Mouse (Mus musculus) lung, adult 18-20 months (tissue): ENCODE data around the gene Gm20547.

Source experiments
- DNase-seq, 2 experiments: peaks; one replicate each; pipeline ENCODE4 v3.0.0; 2022; ENCODE audit warnings: mixed read lengths in 2 of 2

Gm20547 gene

DNA sequence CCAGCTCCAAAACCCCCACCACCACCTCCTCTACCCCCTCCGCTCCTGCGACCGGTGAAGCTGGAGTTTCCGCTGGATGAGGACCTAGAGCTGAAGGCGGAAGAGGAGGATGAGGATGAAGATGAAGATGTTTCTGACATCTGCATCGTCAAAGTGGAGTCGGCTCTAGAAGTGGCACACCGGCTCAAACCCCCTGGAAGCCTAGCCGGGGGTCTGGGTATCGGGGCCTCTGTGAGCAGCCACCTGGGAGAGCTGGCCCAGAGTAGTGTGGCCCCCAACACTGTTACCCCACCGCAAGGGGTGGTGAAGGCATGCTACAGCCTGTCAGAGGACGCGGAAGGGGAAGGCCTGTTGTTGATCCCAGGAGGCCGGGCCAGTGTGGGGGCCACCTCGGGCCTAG is 13.9 kb upstream of the Gm20547 start:
- DNase-seq, result no peak

DNA sequence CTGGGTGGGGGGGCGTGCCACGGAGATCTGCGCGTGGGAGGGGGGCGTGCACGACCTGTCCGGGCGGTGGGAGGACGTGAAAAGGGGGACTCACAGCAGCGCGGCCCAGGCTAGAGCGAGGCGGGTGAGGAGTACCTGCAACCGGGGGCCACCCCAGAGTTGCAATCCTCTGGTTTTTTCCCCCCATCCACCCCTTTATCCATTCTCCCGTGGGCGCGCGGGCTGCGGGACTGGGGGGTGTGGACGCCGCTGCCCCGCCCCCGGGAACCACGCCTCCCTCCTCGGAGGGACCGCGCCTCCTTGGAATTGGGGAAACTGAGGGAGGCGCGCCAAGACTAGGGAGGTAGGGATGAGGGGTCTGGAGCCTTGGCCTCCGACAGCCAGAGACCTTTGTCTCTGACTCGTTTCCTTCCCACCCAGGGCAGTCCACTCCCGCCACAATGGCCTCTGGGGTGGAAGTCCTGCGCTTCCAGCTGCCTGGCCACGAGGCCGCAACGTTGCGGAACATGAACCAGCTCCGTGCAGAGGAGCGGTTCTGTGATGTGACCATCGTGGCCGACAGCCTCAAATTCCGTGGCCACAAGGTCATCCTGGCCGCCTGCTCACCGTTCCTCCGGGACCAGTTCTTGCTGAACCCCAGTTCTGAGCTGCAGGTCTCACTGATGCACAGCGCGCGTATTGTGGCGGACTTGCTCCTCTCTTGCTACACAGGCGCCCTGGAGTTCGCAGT is 13.1 kb upstream of the Gm20547 start:
- DNase-seq, result peak; percentile 48 to 53

DNA sequence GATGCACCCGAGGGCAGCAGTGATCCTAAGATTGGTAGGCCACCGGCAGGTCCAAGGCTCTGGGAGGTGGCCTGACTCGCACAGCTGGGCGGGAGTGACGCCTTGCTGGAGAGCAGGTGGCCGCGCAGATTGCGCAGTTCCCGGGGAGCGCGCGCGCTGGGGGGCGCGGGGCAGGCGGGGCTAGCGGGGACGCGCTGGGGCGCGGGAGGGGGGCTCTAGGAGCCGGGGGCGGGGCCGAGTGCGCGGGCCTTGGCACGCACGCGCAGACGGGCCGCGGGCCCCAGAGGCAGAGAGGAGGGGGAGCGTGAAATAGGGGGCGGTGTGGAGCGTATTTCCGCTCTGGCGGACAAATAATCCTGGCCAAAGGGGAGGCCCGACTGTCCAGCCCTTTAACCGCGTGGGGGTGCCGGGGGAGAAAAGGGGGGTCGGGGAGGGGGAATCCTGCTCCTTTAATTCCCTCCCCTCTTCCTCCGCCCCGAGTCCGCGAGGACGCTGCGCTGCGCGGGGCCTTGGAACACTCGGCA is 12.3 kb upstream of the Gm20547 start:
- DNase-seq, result peak; percentile 94 to 95

DNA sequence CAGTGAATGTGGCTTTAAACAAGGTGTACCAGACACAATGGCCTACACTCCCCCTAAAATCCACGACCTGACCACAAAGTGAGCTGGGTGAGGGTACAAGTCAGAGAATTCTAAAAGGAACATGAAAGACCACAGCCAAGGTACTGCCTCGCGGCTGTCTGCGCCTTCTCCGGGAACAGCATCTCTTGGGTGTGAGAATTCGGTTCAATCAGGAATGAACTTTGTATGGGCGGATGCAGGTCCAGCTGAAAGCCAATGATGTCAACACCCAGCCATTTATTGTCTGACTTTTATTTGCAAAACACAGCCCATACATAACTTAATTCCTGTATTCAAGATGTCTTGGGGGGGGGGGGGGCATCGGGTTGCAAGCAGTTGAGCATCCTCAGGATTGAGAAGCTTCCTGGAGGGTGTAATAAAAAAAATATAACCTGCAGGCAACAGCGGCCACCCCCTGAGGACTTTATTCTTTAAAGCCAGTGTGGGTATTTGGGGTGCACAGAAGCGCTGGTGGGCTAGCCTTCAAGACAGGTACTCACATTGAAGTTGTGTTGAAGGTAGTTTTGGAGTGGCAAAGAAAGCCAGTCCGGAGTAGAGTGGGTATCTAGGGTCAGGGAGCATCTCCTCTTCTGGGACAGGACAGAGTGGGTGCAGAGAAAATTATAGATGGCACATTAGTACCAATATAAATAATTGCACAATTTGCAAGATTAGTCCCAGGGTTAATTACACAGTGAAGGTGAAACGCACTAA is 11.4 kb upstream of the Gm20547 start:
- DNase-seq, result no peak

DNA sequence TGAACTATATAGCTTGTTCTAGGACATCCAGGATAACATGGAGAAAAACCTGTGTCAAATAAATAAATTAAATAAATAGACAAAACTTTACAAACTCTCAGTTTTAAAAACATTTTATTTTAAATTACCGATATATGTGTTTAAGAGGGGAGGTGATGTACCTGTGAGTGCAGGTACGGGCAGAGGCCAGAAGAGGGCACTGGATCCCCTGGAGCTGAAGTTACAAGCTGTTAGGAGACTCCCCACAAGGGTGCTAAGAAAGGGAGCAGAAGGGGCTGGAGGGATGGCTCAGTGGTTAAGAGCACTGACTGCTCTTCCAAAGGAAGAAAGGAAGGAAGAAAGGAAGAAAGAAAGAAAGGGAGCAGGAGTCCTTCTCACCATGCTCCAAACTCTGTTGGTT is 9.5 kb upstream of the Gm20547 start:
- no peak for DNase-seq

DNA sequence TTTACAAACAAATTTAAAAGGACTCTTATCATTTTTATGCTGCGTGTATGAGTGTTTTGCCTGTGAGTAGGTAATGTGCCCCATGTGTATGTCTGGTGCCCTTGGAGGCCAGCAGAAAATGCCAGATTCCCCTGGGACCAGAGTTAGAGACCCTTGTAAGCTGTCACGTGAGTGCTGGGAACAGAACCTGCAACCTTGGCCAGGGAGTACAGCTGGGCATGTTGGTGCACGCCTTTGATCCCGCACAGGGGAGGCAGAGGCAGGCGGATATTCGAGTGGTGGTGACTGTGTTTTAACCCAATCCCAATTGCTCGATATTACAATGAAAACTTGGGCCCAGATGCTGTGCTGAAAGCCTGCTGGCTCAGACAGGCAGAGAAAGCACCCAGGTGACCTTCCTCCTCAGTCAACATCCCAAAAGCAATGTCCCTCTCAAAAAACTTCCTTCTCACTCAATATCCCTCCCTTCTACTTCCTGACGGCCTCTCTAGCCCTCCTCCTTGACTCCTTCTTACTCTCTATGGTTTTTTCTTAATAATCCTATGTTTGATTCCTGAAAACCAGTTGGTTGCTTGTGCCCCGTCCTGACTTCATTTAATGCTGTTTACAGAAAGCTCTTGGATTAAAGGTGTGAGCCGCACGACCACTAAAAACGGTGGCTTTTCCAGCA is 8.4 kb upstream of the Gm20547 start:
- DNase-seq, result no peak

DNA sequence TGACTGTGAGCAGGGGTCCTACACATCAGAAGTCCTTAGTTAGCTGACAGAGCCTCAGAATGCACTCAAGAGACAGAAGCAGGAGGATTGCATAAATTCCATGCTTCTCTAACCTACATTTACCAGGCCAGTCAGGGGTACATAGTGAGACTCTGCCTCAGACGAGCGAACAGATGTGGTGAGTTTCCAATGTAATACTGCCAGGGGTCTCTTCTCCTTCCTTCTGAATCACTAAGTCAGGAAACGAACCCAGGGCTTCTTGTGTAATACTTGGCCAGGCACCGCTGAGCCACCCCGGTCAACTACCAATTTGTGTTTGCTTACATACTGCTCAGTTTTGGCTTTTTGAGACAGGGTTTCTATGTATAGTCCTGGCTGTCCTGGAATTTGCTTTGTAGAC is 6.1 kb upstream of the Gm20547 start:
- DNase-seq, result no peak

DNA sequence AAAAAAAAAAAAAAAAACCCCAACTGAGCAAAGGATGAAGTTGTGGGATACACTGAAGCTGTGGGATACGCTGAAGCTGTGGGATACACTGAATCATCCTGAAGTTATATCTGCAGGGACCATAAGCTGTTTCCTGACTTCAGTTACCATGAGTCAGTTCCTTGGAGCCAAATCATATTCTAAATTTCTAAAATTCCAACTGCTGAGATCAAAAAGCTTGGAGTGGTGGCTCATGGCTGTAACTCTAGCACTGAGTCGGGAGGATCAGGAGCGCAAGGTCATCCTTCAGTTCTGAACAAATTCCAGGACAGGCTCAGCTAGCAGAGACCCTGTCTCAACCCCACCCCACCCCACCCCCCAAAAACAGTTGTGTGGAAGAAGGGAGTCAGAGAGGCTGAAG is 3.8 kb upstream of the Gm20547 start:
- no peak for DNase-seq

DNA sequence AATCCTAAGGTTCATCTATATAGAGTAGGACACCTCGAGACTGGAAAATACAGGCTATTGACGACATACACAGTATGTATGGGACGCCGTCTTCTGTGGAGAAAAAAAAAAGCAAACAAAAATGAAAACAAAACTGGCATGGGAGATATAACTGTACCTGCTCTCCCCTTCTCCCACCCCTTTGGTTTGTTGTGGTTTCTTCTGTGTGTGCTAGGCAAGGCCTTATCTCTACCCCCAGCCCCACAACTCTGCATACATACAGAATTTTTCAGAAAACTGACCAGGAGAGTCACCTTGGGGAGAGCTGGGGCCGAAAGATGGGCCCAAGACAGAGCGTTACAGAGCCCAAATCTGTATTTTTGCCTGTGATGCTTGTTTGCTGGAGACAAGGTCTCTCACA is 2.9 kb upstream of the Gm20547 start:
- no peak for DNase-seq

DNA sequence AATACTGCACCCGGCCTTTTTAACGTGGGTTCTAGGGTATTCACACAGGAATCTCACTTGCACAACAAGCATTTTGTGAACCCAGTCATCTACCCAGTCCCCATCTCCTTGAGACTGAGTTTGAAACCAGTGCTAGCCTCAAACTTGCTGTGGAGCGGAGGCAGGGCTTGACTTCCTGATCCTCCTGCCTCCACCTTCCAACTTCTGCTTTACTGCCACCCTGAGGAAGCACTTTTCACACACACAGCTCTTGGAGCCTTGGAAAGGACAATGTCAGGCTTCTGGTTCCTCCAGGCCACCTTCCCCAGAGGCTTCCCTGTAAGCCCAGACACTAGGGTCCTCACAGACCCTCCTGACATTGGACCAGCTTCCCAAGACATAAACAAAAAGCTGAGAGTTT is 1.5 kb upstream of the Gm20547 start:
- no peak for DNase-seq

DNA sequence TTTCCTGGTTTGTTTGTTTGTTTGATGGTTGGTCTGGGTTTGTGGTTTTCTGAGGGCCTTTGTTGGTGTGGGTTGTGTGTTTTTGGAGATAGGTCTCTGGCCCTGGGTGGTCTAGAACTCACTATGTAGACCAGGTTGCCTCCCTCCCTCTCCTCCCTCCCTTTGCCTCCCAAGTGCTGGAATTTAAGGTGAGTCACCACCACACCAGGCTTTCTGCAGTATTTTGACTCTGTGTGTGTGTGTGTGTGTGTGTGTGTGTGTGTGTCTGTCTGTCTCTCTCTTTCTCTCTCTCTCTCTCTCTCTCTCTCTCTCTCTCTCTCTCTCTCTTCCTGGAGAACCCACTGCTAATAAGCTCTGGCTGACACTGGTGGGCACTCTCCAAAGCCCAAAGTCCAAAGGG is 676 bp downstream of the Gm20547 start:
- DNase-seq, result no peak

DNA sequence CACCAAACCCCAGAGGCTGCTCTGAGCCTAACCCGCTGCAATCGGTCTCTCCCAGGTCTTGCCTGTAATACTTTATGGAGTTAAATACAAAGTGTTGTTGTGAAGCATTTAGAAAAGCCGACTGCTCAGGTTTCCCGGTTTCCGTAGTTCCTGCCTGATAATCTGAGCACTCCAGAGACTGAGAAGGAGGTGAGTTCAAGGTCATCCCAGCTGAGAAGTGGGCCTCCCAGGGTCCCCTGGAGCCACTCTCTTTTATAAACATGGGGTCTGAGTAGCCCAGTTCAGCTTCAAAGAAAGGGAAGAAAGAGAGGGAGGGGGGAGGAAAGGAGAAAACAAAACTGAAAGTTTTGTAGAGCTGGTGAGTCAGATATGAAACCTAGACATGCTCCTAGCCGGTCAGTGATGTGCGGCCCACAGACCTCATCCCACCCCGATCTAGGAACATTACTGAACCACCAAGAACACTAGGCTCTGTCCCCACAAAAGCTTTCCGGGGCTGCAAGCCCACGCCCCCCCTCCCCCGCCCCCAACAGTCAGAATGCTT is 2.4 kb downstream of the Gm20547 start, which contains the start of gene Zbtb12:
Zbtb12 (plus strand) TSS at position 148 of the 544 bp plus-strand sequence.
- no peak for DNase-seq

DNA sequence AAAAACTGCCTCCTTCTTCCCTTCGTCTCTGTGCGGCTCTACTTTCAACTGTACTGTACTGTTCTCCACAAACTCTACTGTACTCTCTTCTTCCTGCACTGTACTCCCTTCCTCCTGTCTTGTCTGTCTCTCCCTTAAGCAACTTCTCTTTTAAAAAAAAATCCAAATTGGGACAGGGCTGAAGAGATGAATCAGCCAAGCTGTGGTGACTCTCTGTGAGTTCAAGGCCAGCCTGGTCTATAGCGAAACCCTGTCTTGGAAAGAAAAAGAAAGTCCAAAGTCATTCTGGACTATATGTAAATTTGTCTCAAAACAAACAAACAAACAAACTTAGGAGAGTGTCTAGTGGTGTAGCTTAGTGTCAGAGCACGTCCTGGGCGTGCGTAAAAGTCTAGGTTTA is 7.5 kb downstream of the Gm20547 start:
- DNase-seq, result no peak

DNA sequence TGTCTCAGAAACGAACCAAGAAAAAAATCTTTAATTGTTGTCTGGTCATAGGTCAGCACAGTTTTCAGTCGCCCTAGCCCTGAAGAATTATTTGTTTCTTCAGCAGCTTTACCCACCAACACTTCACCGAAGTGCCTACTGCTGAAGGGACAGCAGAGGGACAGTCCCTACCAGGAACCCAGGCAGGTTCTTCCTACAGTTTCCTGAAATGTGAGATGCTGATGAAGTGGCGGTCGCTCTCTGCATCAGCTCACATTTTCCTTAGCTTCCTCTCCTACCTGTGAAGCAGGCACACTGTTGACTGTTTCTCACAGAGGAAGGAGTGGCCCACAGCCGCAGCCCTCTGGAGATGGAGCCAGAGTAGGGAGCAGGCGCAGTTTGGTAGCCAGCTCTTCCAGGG is 15.9 kb downstream of the Gm20547 start:
- peak in 1 of 2 experiments; percentile 15 for DNase-seq

DNA sequence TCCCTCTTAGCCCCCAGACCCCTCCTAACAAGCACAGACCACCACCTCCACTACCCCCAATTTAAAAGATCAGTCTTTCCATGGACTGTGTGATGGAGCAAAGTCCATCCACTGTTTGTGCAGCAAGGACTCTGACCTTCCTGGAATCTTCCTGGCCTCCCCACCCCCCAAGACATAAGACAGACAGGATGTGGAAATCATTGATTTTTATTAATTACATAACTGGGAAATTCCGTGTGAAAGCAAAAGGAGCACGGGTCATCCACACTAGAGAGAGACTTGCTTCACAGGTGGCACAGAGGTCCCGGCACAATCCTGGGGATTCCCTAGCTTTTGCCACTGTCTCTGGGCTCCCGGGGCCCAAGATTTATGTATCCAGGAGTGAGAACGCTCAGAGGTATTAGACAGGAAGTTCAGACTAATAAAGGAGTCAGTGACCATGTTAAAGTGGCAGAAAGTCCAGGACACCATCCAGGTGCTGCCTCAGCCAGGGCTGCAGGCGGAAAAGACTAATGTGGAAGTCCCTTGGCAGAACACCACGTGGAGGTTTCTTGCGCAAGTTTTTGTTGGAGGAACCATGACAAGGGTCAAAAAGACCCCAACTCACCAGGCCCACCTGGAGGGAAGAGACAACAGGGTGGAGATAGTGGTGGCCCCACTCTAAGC is 19.3 kb downstream of the Gm20547 start, which contains the start of gene Cfb:
Cfb (minus strand) TSS at position 103 of the 666 bp plus-strand sequence.
- DNase-seq, result no peak

DNA sequence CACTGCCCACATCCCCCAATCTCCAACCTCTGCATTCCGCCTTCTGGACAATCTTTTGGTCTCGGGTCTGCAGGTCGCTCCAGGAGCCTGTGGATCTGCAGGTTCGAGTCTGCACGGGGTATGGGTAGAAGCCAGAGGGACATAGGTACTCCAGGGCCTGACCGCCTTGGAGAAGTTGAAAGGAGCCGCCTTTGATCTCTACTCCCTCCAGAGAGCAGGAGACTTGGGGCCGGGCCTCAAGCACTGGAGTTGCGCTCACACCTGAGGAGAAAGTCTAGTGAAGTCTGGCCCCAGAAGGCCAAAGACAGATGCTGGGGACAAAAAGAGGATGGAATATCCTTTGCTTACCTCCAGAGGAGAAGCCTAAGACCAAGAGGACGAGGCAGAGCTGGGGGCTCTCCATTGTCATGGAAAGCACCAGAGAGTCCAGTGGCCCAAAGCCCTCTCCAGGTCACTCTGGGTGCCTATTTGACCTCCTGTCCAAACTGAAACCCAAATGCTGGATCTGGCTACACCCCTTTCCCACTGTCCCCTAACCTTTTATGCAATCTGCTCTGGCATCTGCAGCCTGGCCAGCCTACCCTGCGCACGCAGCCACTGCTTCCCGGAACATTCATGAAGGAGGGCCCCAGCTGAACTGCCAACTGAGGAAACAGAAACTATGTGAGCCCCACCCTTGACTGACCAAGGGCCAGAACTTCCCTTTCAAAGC is 20.0 kb downstream of the Gm20547 start:
- peak; percentile 61 to 68 for DNase-seq

DNA sequence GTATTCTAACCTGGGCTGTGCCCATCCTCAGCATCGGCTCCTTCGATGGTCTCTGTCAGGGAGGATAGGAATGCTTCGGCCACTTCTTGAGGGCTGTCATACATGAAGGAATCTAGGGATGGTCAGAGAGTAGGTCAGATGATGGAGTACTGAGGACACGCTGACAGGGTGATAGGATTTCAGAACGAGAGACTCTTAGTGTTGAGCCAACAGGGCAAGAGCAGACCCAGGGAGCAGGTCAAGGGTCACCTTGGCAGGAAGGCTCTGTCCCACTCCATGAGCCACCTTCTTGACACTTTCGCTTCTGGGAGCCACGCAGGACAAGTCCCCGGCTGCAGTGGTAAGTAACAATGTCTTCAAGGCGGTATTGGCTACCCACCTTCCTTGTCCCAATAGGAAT is 21.3 kb downstream of the Gm20547 start:
- DNase-seq, result no peak

DNA sequence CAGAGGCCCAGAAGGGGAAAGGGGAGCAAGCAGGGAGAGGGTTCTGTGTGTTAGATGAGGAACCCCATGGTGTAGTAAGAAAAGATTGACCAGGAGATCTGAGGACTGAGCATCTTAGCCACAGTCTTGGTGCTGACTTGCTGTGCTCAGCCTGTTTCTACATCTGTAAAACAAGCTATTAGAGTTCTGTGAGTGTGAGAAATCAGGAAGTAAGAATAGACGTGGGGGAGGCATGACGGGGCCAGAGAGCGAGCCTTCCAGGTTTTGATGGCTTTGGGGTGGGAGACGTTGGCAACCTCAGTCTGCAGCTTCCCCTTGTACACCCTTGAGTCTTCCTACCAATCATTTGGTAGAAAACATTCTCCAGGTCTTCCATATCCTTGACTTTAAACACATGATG is 23.2 kb downstream of the Gm20547 start:
- no peak for DNase-seq

DNA sequence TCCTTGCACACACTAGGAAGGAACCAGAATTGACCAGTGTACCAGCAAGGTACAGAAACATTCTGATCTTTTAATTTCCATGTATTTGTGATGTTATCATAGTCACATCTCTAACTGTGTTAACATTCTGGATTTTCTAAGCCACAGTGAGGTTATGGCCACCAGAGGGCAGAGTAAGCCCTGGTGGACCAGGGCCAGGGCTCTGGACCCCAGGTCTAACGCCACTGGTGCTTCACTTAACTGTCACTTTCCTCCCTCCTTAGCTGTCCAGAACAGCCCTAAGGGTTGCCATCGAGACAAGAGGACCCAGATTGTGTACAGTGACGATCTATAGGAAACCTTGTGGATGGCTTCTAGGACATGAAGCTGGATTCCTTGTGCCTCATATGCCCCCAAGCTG is 26.0 kb downstream of the Gm20547 start:
- peak in 1 of 2 experiments; percentile 36 for DNase-seq

DNA sequence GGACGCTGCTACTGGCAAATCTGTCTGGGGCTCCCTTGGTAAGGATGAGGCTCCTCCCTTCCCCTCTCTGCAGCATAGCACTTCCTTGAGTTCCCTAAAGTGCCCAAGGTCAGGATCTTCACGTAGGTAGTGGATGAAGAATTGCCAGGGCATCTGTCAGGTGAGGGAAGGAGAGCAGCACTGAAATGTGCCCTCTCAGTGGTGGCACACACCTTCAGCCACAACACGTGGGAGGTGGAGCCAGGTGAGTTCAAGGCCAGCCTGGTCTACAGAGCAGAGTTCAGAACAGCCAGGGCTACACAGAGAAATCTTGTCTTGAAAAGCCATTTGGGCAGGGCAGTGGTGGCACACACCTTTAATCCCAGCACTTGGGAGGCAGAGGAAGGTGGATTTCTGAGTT is 27.1 kb downstream of the Gm20547 start:
- no peak for DNase-seq

DNA sequence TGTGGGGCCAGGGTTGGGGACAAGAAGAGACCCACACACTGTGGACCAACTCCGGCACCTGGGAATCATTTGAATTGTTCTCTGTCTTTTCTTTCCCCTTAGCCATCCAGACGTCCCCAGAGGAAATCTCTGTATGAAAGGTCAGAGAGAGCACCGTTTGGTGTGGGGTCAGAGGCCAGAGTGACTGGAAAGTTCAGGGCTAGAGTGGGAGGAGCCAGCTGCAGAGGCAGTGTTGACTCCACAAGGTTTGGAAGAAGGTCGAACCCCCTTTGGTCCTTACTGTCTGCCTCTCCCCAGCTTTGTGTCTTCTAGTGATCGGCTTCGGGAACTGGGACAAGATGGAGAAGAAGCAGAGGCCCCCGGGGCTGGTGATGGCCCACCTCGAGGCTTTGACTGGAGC is 28.3 kb downstream of the Gm20547 start:
- DNase-seq, result no peak
